Mouse (Mus musculus) midbrain, embryonic 11.5 days (tissue): ENCODE results near the gene Vmn1r52. TPM values are rescaled to one million over a fixed set of nuclear protein-coding genes. Genes with fewer than 3 reads are reported as not detected.
"Not testable (repeated sequence)": the region's sequence is repeated elsewhere in the genome, so short reads cannot be mapped to it uniquely, and the experiment has no call there.

Experiments used
- ATAC-seq: fragments of 200-750 bp; cut with Nextera tagmentation; 2 replicates; pipeline ENCODE4 v1.8.0; 2017; ENCODE audit warnings: moderate TSS enrichment, moderate library complexity; ENCODE audit not compliant: low FRiP score
- DNase-seq: peaks from one replicate; pipeline ENCODE4 v3.0.0; 2015; ENCODE audit warnings: low spot score; ENCODE audit errors: missing footprints
- H3K27ac ChIP-seq: fragments of 300-500 bp; sonication (generic); 2 replicates; pipeline ENCODE4 v1.5.1; 2014; ENCODE audit warnings: low read depth, low read length
- H3K27me3 ChIP-seq: fragments of 300-500 bp; sonication (generic); 2 replicates; pipeline ENCODE4 v1.6.1; 2014; ENCODE audit warnings: mild to moderate bottlenecking, low read length, moderate library complexity, mixed read lengths; ENCODE audit not compliant: control insufficient read depth, insufficient read depth
- H3K36me3 ChIP-seq: fragments of 300-500 bp; sonication (generic); 2 replicates; pipeline ENCODE4 v1.6.1; 2014; ENCODE audit warnings: mild to moderate bottlenecking, low read length, moderate library complexity, mixed read lengths; ENCODE audit not compliant: control insufficient read depth, insufficient read depth
- H3K4me1 ChIP-seq: fragments of 300-500 bp; sonication (generic); 2 replicates; pipeline ENCODE4 v1.6.1; 2014; ENCODE audit warnings: low read length; ENCODE audit not compliant: control insufficient read depth, insufficient read depth
- H3K4me2 ChIP-seq: fragments of 300-500 bp; sonication (generic); 2 replicates; pipeline ENCODE4 v1.6.1; 2014; ENCODE audit warnings: mild to moderate bottlenecking, moderate library complexity
- H3K4me3 ChIP-seq: fragments of 300-500 bp; sonication (generic); 2 replicates; pipeline ENCODE4 v1.5.1; 2014; ENCODE audit warnings: low read depth, low read length
- H3K9ac ChIP-seq: fragments of 300-500 bp; sonication (generic); 2 replicates; pipeline ENCODE4 v1.6.1; 2014; ENCODE audit warnings: low read length
- H3K9me3 ChIP-seq: fragments of 300-500 bp; sonication (generic); 2 replicates; pipeline ENCODE4 v1.6.1; 2016; ENCODE audit warnings: low read length; ENCODE audit not compliant: control insufficient read depth
- WGBS: fragments of 180-500 bp; shearing (Covaris S2); extraction: QIAGEN DNeasy Blood & Tissue Kit; methylation state at CpG from one replicate; pipeline ENCODE4 v1.1.7; 2014; 5-methylcytosine and 5-hydroxymethylcytosine counted together
- polyA plus RNA-seq: library from polyadenylated mRNA; unstranded; fragments of >200 nt; fragmentation: Nextera tagmentation; extraction: Ambion mirVana; gene quantifications from 2 replicates; pipeline ENCODE4 v1.2.1, GENCODE M21; 2014

Vmn1r52 gene
- polyA plus RNA-seq, result not detected in 2 replicates

- 73% methylated on average over 2 of the region's 2 CpGs for WGBS
- no peak within 1 kb of the TSS for H3K4me3 ChIP-seq
- H3K27ac ChIP-seq, result no peak within 1 kb of the TSS
- no peak within 1 kb of the TSS for H3K4me2 ChIP-seq
- no peaks in the 10 kb centered on the region for H3K4me1 ChIP-seq
- ATAC-seq, result no peak
- no peak for DNase-seq
- no peaks in the 10 kb centered on the region for H3K27me3 ChIP-seq
- no peaks in the 10 kb centered on the region for H3K36me3 ChIP-seq
- H3K9me3 ChIP-seq, result no peaks in the 10 kb centered on the region
- H3K9ac ChIP-seq, result no peak within 1 kb of the TSS
Measured at GRCm38 (mm10) chr6:90174508-90174907, at the start of gene Vmn1r52. Gene Vmn1r52 (plus strand): TSS chr6:90174808.

- no peaks in the 10 kb centered on the region for H3K27me3 ChIP-seq
- H3K36me3 ChIP-seq, result no peaks in the 10 kb centered on the region
- peaks cover 3% of the 10 kb centered on the region; the same call in 1 of the 2 replicates for H3K9me3 ChIP-seq
- H3K4me3 ChIP-seq, result no peak overlapping the region
- no peak overlapping the region for H3K9ac ChIP-seq
- WGBS, result 86% methylated on average over 3 of the region's 3 CpGs
- DNase-seq (no peak), ATAC-seq (no peak)
- no peak overlapping the region for H3K4me2 ChIP-seq
- no peaks in the 10 kb centered on the region for H3K4me1 ChIP-seq
- H3K27ac ChIP-seq, result no peak overlapping the region
Measured at GRCm38 (mm10) chr6:90160139-90160538, 14.5 kb upstream of the Vmn1r52 start.

GRCm38 (mm10) chr6:90202493-90202892, 27.9 kb downstream of the Vmn1r52 start, which contains the start of gene V1ra8:
Gene V1ra8 (plus strand): TSS chr6:90202793.
- not testable (repeated sequence) for DNase-seq, H3K27me3 ChIP-seq, H3K9ac ChIP-seq, H3K4me3 ChIP-seq, H3K4me2 ChIP-seq, H3K27ac ChIP-seq, H3K36me3 ChIP-seq, ATAC-seq, H3K9me3 ChIP-seq, H3K4me1 ChIP-seq
- WGBS, result 64% methylated on average over 1 of the region's 2 CpGs

GRCm38 (mm10) chr6:90224338-90224737, 49.7 kb downstream of the Vmn1r52 start, which contains the start of gene Vmn1r53:
Gene Vmn1r53 (minus strand): TSS chr6:90224438.
- 79% methylated on average over 1 of the region's 1 CpGs for WGBS

More at GRCm38 (mm10) chr6:90224338-90224737, 49.7 kb downstream of the Vmn1r52 start, which contains the start of gene Vmn1r53:
- DNase-seq (no peak), ATAC-seq (no peak)
- H3K36me3 ChIP-seq, result no peaks in the 10 kb centered on the region
- no peak within 1 kb of the TSS for H3K4me3 ChIP-seq
- H3K9ac ChIP-seq, result no peak within 1 kb of the TSS
- H3K27me3 ChIP-seq, result no peaks in the 10 kb centered on the region
- no peaks in the 10 kb centered on the region; the same call in 1 of the 2 replicates for H3K9me3 ChIP-seq
- no peak within 1 kb of the TSS for H3K4me2 ChIP-seq
- no peaks in the 10 kb centered on the region for H3K4me1 ChIP-seq
- no peak within 1 kb of the TSS for H3K27ac ChIP-seq

Other genes starting within 250 kb of the Vmn1r52 start
- not detected in 2 replicates for gene Vmn1r45, start 234.2 kb upstream of the Vmn1r52 start, polyA plus RNA-seq
- not detected in 2 replicates for gene Vmn1r46, start 205.5 kb upstream of the Vmn1r52 start, polyA plus RNA-seq
- gene Vmn1r47, start 158.7 kb upstream of the Vmn1r52 start, polyA plus RNA-seq, result not detected in 2 replicates
- not detected in 2 replicates for gene Vmn1r48, start 138.0 kb upstream of the Vmn1r52 start, polyA plus RNA-seq
- gene Vmn1r49, start 96.3 kb upstream of the Vmn1r52 start, polyA plus RNA-seq, result not detected in 2 replicates
- gene Vmn1r50, start 73.4 kb upstream of the Vmn1r52 start, polyA plus RNA-seq, result not detected in 2 replicates
- gene Vmn1r51, start 52.2 kb upstream of the Vmn1r52 start, polyA plus RNA-seq, result 0.05 TPM in 1 of 2 replicates, not detected in the other
- not detected in 2 replicates for gene V1ra8, start 28.0 kb downstream of the Vmn1r52 start, polyA plus RNA-seq
- not detected in 2 replicates for gene Vmn1r53, start 49.6 kb downstream of the Vmn1r52 start, polyA plus RNA-seq
- gene Vmn1r54, start 71.5 kb downstream of the Vmn1r52 start, polyA plus RNA-seq, result not detected in 2 replicates
- not detected in 2 replicates for gene BC048671, start 126.4 kb downstream of the Vmn1r52 start, polyA plus RNA-seq
- gene Chst13, start 150.4 kb downstream of the Vmn1r52 start, polyA plus RNA-seq, result not detected in 2 replicates
- gene Uroc1, start 158.5 kb downstream of the Vmn1r52 start, polyA plus RNA-seq, result not detected in 2 replicates
- gene Zxdc, start 194.7 kb downstream of the Vmn1r52 start, polyA plus RNA-seq, result 9.6 and 10.3 TPM in 2 replicates